Mouse (Mus musculus): Measurements from ENCODE around the gene Tceanc. TPM values are rescaled to one million over a fixed set of nuclear protein-coding genes. Genes with fewer than 3 reads are reported as not detected.

The Tceanc gene
- polyA plus RNA-seq, 1 experiment from 2014 or later, result 13.6 TPM

GRCm38 (mm10) chrX:166509761-166510738 lies 8.3 kb downstream of the Tceanc start:
- WGBS, result 16% methylated on average over 54 of the region's 65 CpGs
- no peaks in the 10 kb centered on the region for H3K4me1 ChIP-seq (replicated peaks; ENCODE audit: control insufficient read depth, insufficient read depth, low read length)
- H3K27ac ChIP-seq (ENCODE audit: low read depth, low read length), result peak overlapping the region; percentile 96
- H3K36me3 ChIP-seq (ENCODE audit: control insufficient read depth, insufficient read depth, low read length), result no peaks in the 10 kb centered on the region
- DNase-seq (ENCODE audit: low spot score) (peak; percentile 92), ATAC-seq (ENCODE audit: low FRiP score) (peak; percentile 99)
- peak overlapping the region; percentile 31 for H3K4me2 ChIP-seq (replicated peaks; ENCODE audit: low read depth, low read length)
- H3K9ac ChIP-seq (ENCODE audit: low read depth, low read length), result peak overlapping the region; percentile 74
- 0 out of 2 replicates have a peak, but pooled peaks cover 2% of the 10 kb centered on the region for H3K27me3 ChIP-seq (ENCODE audit: control insufficient read depth, insufficient read depth, low read length)
- H3K4me3 ChIP-seq (ENCODE audit: low read depth, low read length), result peak overlapping the region; percentile 40
- H3K9me3 ChIP-seq (ENCODE audit: control insufficient read depth, low read length), result no peaks in the 10 kb centered on the region

GRCm38 (mm10) chrX:166504421-166504820 lies 13.9 kb downstream of the Tceanc start:
- H3K9ac ChIP-seq (ENCODE audit: low read depth, low read length), result no peak overlapping the region
- 78% methylated on average over 2 of the region's 2 CpGs for WGBS
- H3K27me3 ChIP-seq (ENCODE audit: control insufficient read depth, insufficient read depth, low read length), result 0 out of 2 replicates have a peak, but pooled peaks cover 2% of the 10 kb centered on the region
- H3K4me1 ChIP-seq (replicated peaks; ENCODE audit: control insufficient read depth, insufficient read depth, low read length), result no peaks in the 10 kb centered on the region
- H3K4me2 ChIP-seq (replicated peaks; ENCODE audit: low read depth, low read length), result no peak overlapping the region
- H3K9me3 ChIP-seq (ENCODE audit: control insufficient read depth, low read length), result no peaks in the 10 kb centered on the region
- no peak overlapping the region for H3K4me3 ChIP-seq (ENCODE audit: low read depth, low read length)
- no peak for DNase-seq (ENCODE audit: low spot score)
- no peak overlapping the region for H3K27ac ChIP-seq (ENCODE audit: low read depth, low read length)
- H3K36me3 ChIP-seq (ENCODE audit: control insufficient read depth, insufficient read depth, low read length), result no peaks in the 10 kb centered on the region
- ATAC-seq (ENCODE audit: low FRiP score), result no peak

DNA sequence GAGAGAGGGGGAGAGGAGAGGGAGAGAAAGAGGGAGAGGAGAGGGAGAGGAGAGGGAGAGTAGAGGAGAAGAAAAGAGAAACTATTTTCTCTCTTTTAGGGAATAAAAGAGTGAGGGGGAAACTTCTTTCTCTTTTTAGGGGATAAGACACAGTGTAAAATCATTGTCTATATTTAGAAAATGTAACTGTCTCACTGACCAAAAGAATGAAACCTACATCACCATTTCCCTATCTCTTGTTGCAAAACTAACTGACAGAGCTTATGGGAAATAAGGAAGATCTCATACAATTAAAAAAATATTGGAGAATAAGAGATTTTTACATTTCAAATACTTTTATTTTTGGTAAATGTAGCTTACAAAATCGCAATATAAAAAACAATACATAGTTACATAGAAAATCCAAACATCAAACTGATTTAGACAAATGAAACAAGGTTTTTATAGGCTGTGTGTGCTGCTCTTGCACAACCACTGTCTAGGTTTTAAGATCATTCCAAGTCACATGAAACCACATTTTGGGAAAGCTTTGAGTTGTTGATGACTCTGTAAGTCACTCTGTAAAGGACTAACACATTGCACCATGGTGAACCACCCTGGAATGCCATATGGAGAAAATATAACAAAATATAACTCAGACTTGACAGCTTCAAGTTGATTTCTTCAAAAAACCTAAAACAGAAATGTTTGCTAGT lies 18.7 kb downstream of the Tceanc start:
- Histone ChIP-seq H3K27me3 (ENCODE audit: control insufficient read depth, insufficient read depth, low read length) (no peaks in the 10 kb centered on the region), H3K4me2 (replicated peaks; ENCODE audit: low read depth, low read length) (no peak overlapping the region)

DNA sequence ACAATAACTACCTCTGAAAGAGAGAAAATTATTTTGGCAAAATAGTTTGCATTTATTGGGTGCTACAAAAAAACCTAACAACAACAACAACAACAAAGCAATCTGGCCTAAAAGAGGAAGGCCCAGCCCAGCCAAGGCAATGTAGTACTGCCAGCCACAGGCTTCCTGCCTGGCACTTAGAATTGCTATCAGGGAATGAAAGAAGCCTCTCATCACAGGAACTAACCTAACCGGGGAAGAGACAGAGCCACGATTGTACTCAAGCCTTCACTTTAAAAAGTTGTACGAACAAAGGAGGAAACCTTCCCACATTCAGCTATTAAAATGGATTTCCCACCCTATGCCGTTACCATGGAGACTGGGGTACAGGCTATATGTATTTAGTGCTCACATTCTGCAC lies 20.6 kb downstream of the Tceanc start:
- Histone ChIP-seq H3K27me3 (ENCODE audit: control insufficient read depth, insufficient read depth, low read length) (no peaks in the 10 kb centered on the region; the same call in 1 of the 2 replicates), H3K9me3 (ENCODE audit: control insufficient read depth, low read length) (no peaks in the 10 kb centered on the region), H3K4me2 (replicated peaks; ENCODE audit: low read depth, low read length) (no peak overlapping the region), H3K4me1 (replicated peaks; ENCODE audit: control insufficient read depth, insufficient read depth, low read length) (no peaks in the 10 kb centered on the region), H3K9ac (ENCODE audit: low read depth, low read length) (no peak overlapping the region), H3K4me3 (ENCODE audit: low read depth, low read length) (no peak overlapping the region), H3K36me3 (ENCODE audit: control insufficient read depth, insufficient read depth, low read length) (no peaks in the 10 kb centered on the region), H3K27ac (ENCODE audit: low read depth, low read length) (no peak overlapping the region)
- ATAC-seq (ENCODE audit: low FRiP score) (no peak), DNase-seq (ENCODE audit: low spot score) (no peak)
- WGBS, result 52% methylated on average over 4 of the region's 4 CpGs

More for the DNA sequence above, 18.7 kb downstream of the Tceanc start:
- ATAC-seq (ENCODE audit: low FRiP score) (no peak), DNase-seq (ENCODE audit: low spot score) (no peak)
- H3K9ac ChIP-seq (ENCODE audit: low read depth, low read length), result no peak overlapping the region
- no peaks in the 10 kb centered on the region for H3K36me3 ChIP-seq (ENCODE audit: control insufficient read depth, insufficient read depth, low read length)
- no peak overlapping the region for H3K27ac ChIP-seq (ENCODE audit: low read depth, low read length)
- no peak overlapping the region for H3K4me3 ChIP-seq (ENCODE audit: low read depth, low read length)
- H3K9me3 ChIP-seq (ENCODE audit: control insufficient read depth, low read length), result no peaks in the 10 kb centered on the region
- WGBS, result 76% methylated on average over 1 of the region's 1 CpGs
- no peaks in the 10 kb centered on the region for H3K4me1 ChIP-seq (replicated peaks; ENCODE audit: control insufficient read depth, insufficient read depth, low read length)

GRCm38 (mm10) chrX:166495052-166495451 lies 23.3 kb downstream of the Tceanc start:
- ATAC-seq (ENCODE audit: low FRiP score) (no peak), DNase-seq (ENCODE audit: low spot score) (no peak)
- no peaks in the 10 kb centered on the region for H3K36me3 ChIP-seq (ENCODE audit: control insufficient read depth, insufficient read depth, low read length)
- H3K4me2 ChIP-seq (replicated peaks; ENCODE audit: low read depth, low read length), result no peak overlapping the region
- no peaks in the 10 kb centered on the region; the same call in 1 of the 2 replicates for H3K27me3 ChIP-seq (ENCODE audit: control insufficient read depth, insufficient read depth, low read length)
- H3K4me3 ChIP-seq (ENCODE audit: low read depth, low read length), result no peak overlapping the region
- H3K9me3 ChIP-seq (ENCODE audit: control insufficient read depth, low read length), result no peaks in the 10 kb centered on the region
- WGBS, result 92% methylated on average over 2 of the region's 2 CpGs
- H3K4me1 ChIP-seq (replicated peaks; ENCODE audit: control insufficient read depth, insufficient read depth, low read length), result no peaks in the 10 kb centered on the region
- no peak overlapping the region for H3K27ac ChIP-seq (ENCODE audit: low read depth, low read length)
- H3K9ac ChIP-seq (ENCODE audit: low read depth, low read length), result no peak overlapping the region

DNA sequence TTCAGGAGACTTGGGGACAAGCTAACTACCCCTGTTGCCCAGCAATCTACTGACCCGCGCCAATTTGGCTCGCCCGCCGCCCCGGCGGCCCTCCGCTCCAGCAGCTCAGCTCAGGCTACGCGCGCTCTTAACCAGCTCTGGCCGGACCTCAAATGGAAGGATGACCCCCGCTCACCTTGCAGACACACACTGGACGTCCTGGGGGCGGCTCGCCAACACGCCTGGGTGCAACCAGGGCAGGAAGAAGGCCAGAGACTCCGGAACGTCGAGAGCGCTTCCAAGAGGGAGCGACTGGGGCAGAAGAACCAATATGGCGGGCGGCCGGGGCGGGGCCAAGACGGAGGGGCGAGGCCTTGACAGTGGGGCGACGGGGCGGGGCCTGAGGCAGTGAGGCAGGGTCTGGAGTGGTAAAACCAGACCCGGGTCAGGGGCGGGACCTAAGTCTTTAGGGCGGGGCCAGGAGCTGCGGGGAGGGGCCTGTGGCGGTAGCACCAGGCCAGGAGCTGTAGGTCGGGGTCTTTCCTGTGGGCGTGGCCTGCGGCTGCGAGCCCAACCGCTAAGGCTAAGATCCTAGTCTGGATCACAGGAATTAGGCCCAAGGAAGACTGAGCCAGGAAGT lies 38.9 kb downstream of the Tceanc start, which contains the start of gene Rab9:
Gene Rab9, minus strand, starts transcription at position 503 of the 619 bp plus-strand sequence.
- H3K4me2 ChIP-seq (replicated peaks; ENCODE audit: low read depth, low read length), result peak within 1 kb of the TSS; percentile 60
- DNase-seq (ENCODE audit: low spot score) (peak; percentile 92), ATAC-seq (ENCODE audit: low FRiP score) (peak; percentile 99)
- peak within 1 kb of the TSS; percentile 61 for H3K4me3 ChIP-seq (ENCODE audit: low read depth, low read length)
- WGBS, result 19% methylated on average over 29 of the region's 41 CpGs
- H3K9me3 ChIP-seq (ENCODE audit: control insufficient read depth, low read length), result no peaks in the 10 kb centered on the region
- no peaks in the 10 kb centered on the region for H3K36me3 ChIP-seq (ENCODE audit: control insufficient read depth, insufficient read depth, low read length)
- H3K27me3 ChIP-seq (ENCODE audit: control insufficient read depth, insufficient read depth, low read length), result no peaks in the 10 kb centered on the region; the same call in 1 of the 2 replicates
- H3K4me1 ChIP-seq (replicated peaks; ENCODE audit: control insufficient read depth, insufficient read depth, low read length), result no peaks in the 10 kb centered on the region
- peak within 1 kb of the TSS; percentile 69 for H3K9ac ChIP-seq (ENCODE audit: low read depth, low read length)
- peak within 1 kb of the TSS; percentile 60; the same call in 1 of the 2 replicates for H3K27ac ChIP-seq (ENCODE audit: low read depth, low read length)

DNA sequence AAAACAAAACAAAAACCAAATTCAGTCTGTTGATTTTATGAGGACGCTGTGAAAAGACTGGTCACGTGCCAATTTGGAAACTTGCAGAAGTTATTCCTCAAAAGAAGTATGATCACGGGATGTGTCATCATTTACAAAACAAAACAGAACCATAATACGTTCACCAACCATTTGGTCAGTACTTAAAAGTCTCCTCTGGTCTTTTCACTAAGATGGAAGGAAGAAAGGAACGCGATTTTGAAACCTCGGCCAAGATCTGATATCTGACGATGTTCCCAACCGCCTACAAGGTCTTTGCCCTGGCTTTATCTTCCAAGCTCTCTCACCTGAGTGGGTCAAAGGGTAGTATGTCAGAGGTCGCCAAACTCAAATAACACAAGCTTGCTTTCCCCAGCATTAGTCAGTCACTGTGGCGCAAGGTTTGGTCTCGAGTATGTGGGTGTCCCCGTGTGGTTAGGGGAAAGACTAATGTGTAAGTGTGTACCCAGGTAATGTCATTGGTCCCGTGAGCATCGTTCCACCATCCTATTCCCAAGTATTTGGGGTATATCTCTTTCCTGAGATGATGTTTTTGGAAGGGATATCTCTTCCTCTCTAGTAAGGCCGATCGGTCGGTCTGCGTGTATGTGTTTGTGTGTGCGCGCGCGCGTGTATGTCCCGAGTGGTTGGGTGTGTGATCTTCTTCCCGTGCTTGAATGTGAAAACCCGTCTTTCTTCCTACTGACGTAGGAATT lies 39.6 kb downstream of the Tceanc start:
- DNase-seq (ENCODE audit: low spot score) (peak; percentile 21), ATAC-seq (ENCODE audit: low FRiP score) (peak; percentile 17)
- no peaks in the 10 kb centered on the region for H3K36me3 ChIP-seq (ENCODE audit: control insufficient read depth, insufficient read depth, low read length)
- H3K4me3 ChIP-seq (ENCODE audit: low read depth, low read length), result peak overlapping the region; percentile 61
- no peaks in the 10 kb centered on the region; the same call in 1 of the 2 replicates for H3K27me3 ChIP-seq (ENCODE audit: control insufficient read depth, insufficient read depth, low read length)
- no peak overlapping the region for H3K27ac ChIP-seq (ENCODE audit: low read depth, low read length)
- peak overlapping the region; percentile 69 for H3K9ac ChIP-seq (ENCODE audit: low read depth, low read length)
- H3K4me1 ChIP-seq (replicated peaks; ENCODE audit: control insufficient read depth, insufficient read depth, low read length), result no peaks in the 10 kb centered on the region
- peak overlapping the region; percentile 60 for H3K4me2 ChIP-seq (replicated peaks; ENCODE audit: low read depth, low read length)
- WGBS, result 20% methylated on average over 28 of the region's 28 CpGs
- H3K9me3 ChIP-seq (ENCODE audit: control insufficient read depth, low read length), result no peaks in the 10 kb centered on the region

GRCm38 (mm10) chrX:166477393-166477792 lies 41.0 kb downstream of the Tceanc start:
- 74% methylated on average over 6 of the region's 6 CpGs for WGBS
- no peak for ATAC-seq (ENCODE audit: low FRiP score)
- H3K4me1 ChIP-seq (replicated peaks; ENCODE audit: control insufficient read depth, insufficient read depth, low read length), result no peaks in the 10 kb centered on the region
- no peak for DNase-seq (ENCODE audit: low spot score)
- H3K27me3 ChIP-seq (ENCODE audit: control insufficient read depth, insufficient read depth, low read length), result no peaks in the 10 kb centered on the region
- H3K36me3 ChIP-seq (ENCODE audit: control insufficient read depth, insufficient read depth, low read length), result no peaks in the 10 kb centered on the region
- no peak overlapping the region for H3K4me3 ChIP-seq (ENCODE audit: low read depth, low read length)
- no peak overlapping the region for H3K27ac ChIP-seq (ENCODE audit: low read depth, low read length)
- H3K9ac ChIP-seq (ENCODE audit: low read depth, low read length), result no peak overlapping the region
- H3K9me3 ChIP-seq (ENCODE audit: control insufficient read depth, low read length), result no peaks in the 10 kb centered on the region
- no peak overlapping the region for H3K4me2 ChIP-seq (replicated peaks; ENCODE audit: low read depth, low read length)

Data from hindbrain, embryonic 11.5 days (tissue).